Mouse (Mus musculus) E14TG2a.4 (cell line): ENCODE measurements at regions not wholly inside any gene's neighbourhood (a gene's known extent, or its start where the extent isn't known, plus 50 kb on each side); places are given as distances from the start of the nearest gene placed in this dataset.

ENCODE experiments used
- H3K27me3 ChIP-seq: 2 replicates; pipeline ENCODE4 v1.6.1; 2014; ENCODE audit warnings: low read length, control low read depth; ENCODE audit not compliant: insufficient read depth
- H3K36me3 ChIP-seq: 2 replicates; pipeline ENCODE4 v1.6.1; 2014; ENCODE audit warnings: low read length, control low read depth; ENCODE audit not compliant: insufficient read depth
- H3K4me1 ChIP-seq: replicated peaks from 2 replicates; pipeline ENCODE4 v1.6.1; 2014; ENCODE audit warnings: low read depth, low read length, control low read depth
- H3K4me3 ChIP-seq: replicated peaks from 2 replicates; pipeline ENCODE4 v1.5.1; 2014; ENCODE audit warnings: mild to moderate bottlenecking, low read length
- H3K9me3 ChIP-seq: 2 replicates; pipeline ENCODE4 v1.6.1; 2014; ENCODE audit warnings: low read length, control low read depth
- CTCF ChIP-seq: conservative IDR thresholded peaks from 2 replicates; pipeline ENCODE4 v1.5.1; 2014; ENCODE audit warnings: low read length
- NANOG ChIP-seq: IDR thresholded peaks from 2 replicates; pipeline ENCODE4 v1.6.1; 2014; ENCODE audit warnings: borderline replicate concordance, low read length, mixed read lengths
- POU5F1 ChIP-seq: IDR thresholded peaks from 2 replicates; pipeline ENCODE4 v1.6.1; 2014; ENCODE audit warnings: low read length, borderline replicate concordance

GRCm38 (mm10) chr4:87702290-87702689 is 330.9 kb downstream of the Mllt3 start:
- H3K9me3 ChIP-seq = no peaks in the 10 kb centered on the region
- H3K27me3 ChIP-seq = no peaks in the 10 kb centered on the region; the same call in 1 of the 2 replicates
- peaks cover 14% of the 10 kb centered on the region for H3K4me1 ChIP-seq
- H3K4me3 ChIP-seq = no peak overlapping the region
- H3K36me3 ChIP-seq = no peaks in the 10 kb centered on the region
- TF ChIP-seq POU5F1 (no peak), CTCF (no peak), NANOG (no peak)

GRCm38 (mm10) chr4:87701024-87701423 is 332.1 kb downstream of the Mllt3 start:
- TF ChIP-seq POU5F1 (no peak), NANOG (no peak)
- H3K4me3 ChIP-seq = no peak overlapping the region
- H3K36me3 ChIP-seq = no peaks in the 10 kb centered on the region
- no peaks in the 10 kb centered on the region; the same call in 1 of the 2 replicates for H3K27me3 ChIP-seq
- no peaks in the 10 kb centered on the region for H3K9me3 ChIP-seq
- H3K4me1 ChIP-seq = 0 out of 2 replicates have a peak, but pooled peaks cover 6% of the 10 kb centered on the region

DNA sequence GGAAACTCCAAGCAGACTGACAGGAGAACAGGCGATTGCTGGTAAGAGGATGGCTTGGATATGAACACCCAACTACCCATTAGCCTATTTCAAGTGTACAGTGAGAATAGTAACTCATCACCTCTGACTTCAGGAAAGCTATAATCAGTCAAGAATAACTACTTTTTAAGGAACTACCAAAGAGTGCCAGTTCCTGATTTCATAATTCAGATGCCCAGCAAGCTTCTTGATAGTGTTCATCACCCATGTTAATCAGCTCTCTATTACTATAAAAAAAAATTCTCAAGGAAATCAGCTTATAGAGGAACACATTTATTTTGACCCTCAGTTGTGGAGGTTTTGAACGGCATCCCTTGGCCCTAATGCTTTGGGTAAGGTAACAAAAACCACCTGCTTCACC is 332.7 kb downstream of the Mllt3 start:
- no peaks in the 10 kb centered on the region for H3K36me3 ChIP-seq
- TF ChIP-seq POU5F1 (no peak), CTCF (no peak), NANOG (no peak)

GRCm38 (mm10) chr4:87699586-87699985 is 333.6 kb downstream of the Mllt3 start:
- H3K27me3 ChIP-seq = no peaks in the 10 kb centered on the region; the same call in 1 of the 2 replicates
- TF ChIP-seq NANOG = no peak
- no peak for TF ChIP-seq POU5F1
- no peak for TF ChIP-seq CTCF
- H3K9me3 ChIP-seq = no peaks in the 10 kb centered on the region
- no peaks in the 10 kb centered on the region for H3K36me3 ChIP-seq
- H3K4me1 ChIP-seq = 0 out of 2 replicates have a peak, but pooled peaks cover 6% of the 10 kb centered on the region
- H3K4me3 ChIP-seq = no peak overlapping the region

More for the DNA sequence above, 332.7 kb downstream of the Mllt3 start:
- no peaks in the 10 kb centered on the region for H3K9me3 ChIP-seq
- H3K4me1 ChIP-seq = 0 out of 2 replicates have a peak, but pooled peaks cover 6% of the 10 kb centered on the region
- no peak overlapping the region for H3K4me3 ChIP-seq
- no peaks in the 10 kb centered on the region; the same call in 1 of the 2 replicates for H3K27me3 ChIP-seq

- H3K4me3 ChIP-seq = no peak overlapping the region
- no peaks in the 10 kb centered on the region for H3K9me3 ChIP-seq
- TF ChIP-seq POU5F1 (no peak), NANOG (peak; percentile 46; the same call in 1 of the 2 replicates)
- 0 out of 2 replicates have a peak, but pooled peaks cover 6% of the 10 kb centered on the region for H3K4me1 ChIP-seq
- H3K36me3 ChIP-seq = no peaks in the 10 kb centered on the region
- no peaks in the 10 kb centered on the region; the same call in 1 of the 2 replicates for H3K27me3 ChIP-seq
Observed at GRCm38 (mm10) chr4:87698750-87699149, 334.4 kb downstream of the Mllt3 start.

- H3K4me3 ChIP-seq = no peak overlapping the region
- no peaks in the 10 kb centered on the region for H3K27me3 ChIP-seq
- no peak for TF ChIP-seq POU5F1
- TF ChIP-seq CTCF = no peak
- TF ChIP-seq NANOG = no peak
- no peaks in the 10 kb centered on the region for H3K9me3 ChIP-seq
- H3K4me1 ChIP-seq = 0 out of 2 replicates have a peak, but pooled peaks cover 6% of the 10 kb centered on the region
- H3K36me3 ChIP-seq = no peaks in the 10 kb centered on the region
Observed at GRCm38 (mm10) chr4:87696921-87697320, 336.2 kb downstream of the Mllt3 start.

DNA sequence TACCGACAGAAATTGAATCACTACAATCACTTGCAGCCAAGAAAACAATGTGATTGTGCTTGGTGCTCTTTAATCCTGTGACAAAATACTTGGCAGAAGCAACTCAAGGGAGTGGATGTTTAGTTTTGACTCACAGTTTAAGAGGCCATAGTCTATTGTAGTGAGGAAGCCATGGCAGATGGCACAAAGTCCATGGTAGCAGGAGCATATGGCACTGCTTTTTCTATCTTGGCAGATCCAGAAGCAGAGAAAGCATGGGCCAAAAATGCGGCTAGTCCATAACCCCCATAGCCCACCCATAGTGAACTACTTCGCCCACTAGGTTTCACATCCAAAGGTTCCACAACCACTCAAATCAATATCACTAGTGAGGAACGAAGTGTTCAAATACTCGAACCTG is 337.4 kb downstream of the Mllt3 start:
- Histone ChIP-seq H3K27me3 (no peaks in the 10 kb centered on the region), H3K4me3 (no peak overlapping the region), H3K9me3 (no peaks in the 10 kb centered on the region), H3K36me3 (no peaks in the 10 kb centered on the region), H3K4me1 (0 out of 2 replicates have a peak, but pooled peaks cover 6% of the 10 kb centered on the region)
- TF ChIP-seq NANOG = no peak
- no peak for TF ChIP-seq POU5F1
- TF ChIP-seq CTCF = no peak

- H3K36me3 ChIP-seq = no peaks in the 10 kb centered on the region
- H3K4me3 ChIP-seq = no peak overlapping the region
- H3K4me1 ChIP-seq = no peaks in the 10 kb centered on the region
- H3K9me3 ChIP-seq = no peaks in the 10 kb centered on the region
- no peaks in the 10 kb centered on the region for H3K27me3 ChIP-seq
- TF ChIP-seq POU5F1 (no peak), NANOG (no peak), CTCF (no peak)
Observed at GRCm38 (mm10) chr4:87692741-87693140, 340.4 kb downstream of the Mllt3 start.

- Histone ChIP-seq H3K4me1 (no peaks in the 10 kb centered on the region), H3K9me3 (no peaks in the 10 kb centered on the region), H3K36me3 (no peaks in the 10 kb centered on the region), H3K27me3 (no peaks in the 10 kb centered on the region), H3K4me3 (no peak overlapping the region)
- TF ChIP-seq CTCF (no peak), NANOG (no peak), POU5F1 (no peak)
Observed at GRCm38 (mm10) chr4:87684952-87685351, 348.2 kb downstream of the Mllt3 start.
